Mouse (Mus musculus): ENCODE results near the gene Wdr17. TPM values are rescaled to one million over a fixed set of nuclear protein-coding genes. Genes with fewer than 3 reads are reported as not detected.

Gene Wdr17
- polyA plus RNA-seq, 1 experiment from 2014 or later: 5.6 TPM

DNA sequence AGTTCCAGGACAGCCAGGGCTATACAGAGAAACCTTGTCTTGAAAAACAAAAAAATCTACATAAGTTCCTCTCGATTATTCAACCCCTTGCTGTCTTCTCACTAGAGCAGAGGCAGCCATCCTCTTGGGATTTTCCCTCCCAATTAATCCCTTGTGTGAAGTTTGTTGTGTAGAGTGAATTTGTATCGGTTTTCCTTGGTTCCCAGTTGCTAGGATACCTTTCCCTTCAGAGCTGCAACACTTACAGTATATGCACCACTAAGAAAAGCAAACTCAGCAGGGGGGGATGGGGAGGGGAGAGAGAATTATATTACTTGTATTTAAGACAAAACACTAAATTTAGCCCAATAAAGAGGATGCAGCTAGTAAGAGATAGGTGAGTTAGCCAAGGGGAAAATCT is 290.9 kb downstream of the Wdr17 start:
- Histone ChIP-seq H3K4me2 (no peak overlapping the region), H3K36me3 (ENCODE audit: control insufficient read depth, insufficient read depth, low read length) (no peaks in the 10 kb centered on the region), H3K4me1 (ENCODE audit: control insufficient read depth, insufficient read depth, low read length) (no peaks in the 10 kb centered on the region; the same call in 1 of the 2 replicates), H3K4me3 (ENCODE audit: low read depth, low read length) (no peak overlapping the region), H3K27me3 (ENCODE audit: control insufficient read depth, insufficient read depth, low read length) (no peaks in the 10 kb centered on the region), H3K27ac (ENCODE audit: low read depth, low read length) (no peak overlapping the region), H3K9me3 (ENCODE audit: control insufficient read depth, low read length) (no peaks in the 10 kb centered on the region), H3K9ac (ENCODE audit: low read length) (no peak overlapping the region)
- WGBS: 63% methylated on average over 2 of the region's 2 CpGs
- ATAC-seq (ENCODE audit: low FRiP score): no peak
- no peak for DNase-seq (ENCODE audit: low spot score, missing footprints)

DNA sequence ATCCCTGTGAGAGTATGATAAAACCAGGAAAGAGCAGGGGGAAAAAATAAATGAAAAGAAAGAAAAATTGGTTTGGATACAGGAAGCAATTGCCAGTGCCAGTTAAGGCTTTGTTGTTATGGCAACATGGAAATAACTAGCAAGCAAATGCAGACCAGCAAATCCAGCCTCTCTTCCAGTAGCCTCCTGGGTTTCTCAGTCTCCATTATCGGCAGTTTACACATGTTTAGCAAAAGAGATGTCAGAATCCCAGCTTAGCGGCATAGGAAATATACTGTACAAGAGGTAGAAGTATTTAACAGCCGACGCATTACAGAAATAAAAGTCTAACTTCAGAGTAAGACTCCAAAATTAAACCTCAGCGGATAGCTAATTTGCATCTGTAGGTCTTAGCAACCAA is 292.4 kb downstream of the Wdr17 start:
- Histone ChIP-seq H3K36me3 (ENCODE audit: control insufficient read depth, insufficient read depth, low read length) (no peaks in the 10 kb centered on the region), H3K27me3 (ENCODE audit: control insufficient read depth, insufficient read depth, low read length) (no peaks in the 10 kb centered on the region), H3K4me2 (no peak overlapping the region), H3K27ac (ENCODE audit: low read depth, low read length) (no peak overlapping the region), H3K9me3 (ENCODE audit: control insufficient read depth, low read length) (no peaks in the 10 kb centered on the region), H3K4me3 (ENCODE audit: low read depth, low read length) (no peak overlapping the region), H3K9ac (ENCODE audit: low read length) (no peak overlapping the region), H3K4me1 (ENCODE audit: control insufficient read depth, insufficient read depth, low read length) (no peaks in the 10 kb centered on the region)
- DNase-seq (ENCODE audit: low spot score, missing footprints) (no peak), ATAC-seq (ENCODE audit: low FRiP score) (no peak)
- WGBS: 83% methylated on average over 5 of the region's 5 CpGs

GRCm38 (mm10) chr8:54582886-54583285 is 304.1 kb downstream of the Wdr17 start:
- H3K4me1 ChIP-seq (ENCODE audit: control insufficient read depth, insufficient read depth, low read length): no peaks in the 10 kb centered on the region
- H3K27me3 ChIP-seq (ENCODE audit: control insufficient read depth, insufficient read depth, low read length): no peaks in the 10 kb centered on the region
- no peaks in the 10 kb centered on the region for H3K36me3 ChIP-seq (ENCODE audit: control insufficient read depth, insufficient read depth, low read length)
- no peak overlapping the region for H3K4me2 ChIP-seq
- no peak overlapping the region for H3K4me3 ChIP-seq (ENCODE audit: low read depth, low read length)
- WGBS: 71% methylated on average over 1 of the region's 1 CpGs
- H3K9me3 ChIP-seq (ENCODE audit: control insufficient read depth, low read length): no peaks in the 10 kb centered on the region
- H3K9ac ChIP-seq (ENCODE audit: low read length): no peak overlapping the region
- no peak overlapping the region for H3K27ac ChIP-seq (ENCODE audit: low read depth, low read length)
- ATAC-seq (ENCODE audit: low FRiP score) (no peak), DNase-seq (ENCODE audit: low spot score, missing footprints) (no peak)

GRCm38 (mm10) chr8:54581436-54581835 is 305.5 kb downstream of the Wdr17 start:
- ATAC-seq (ENCODE audit: low FRiP score) (no peak), DNase-seq (ENCODE audit: low spot score, missing footprints) (no peak)
- H3K27ac ChIP-seq (ENCODE audit: low read depth, low read length): no peak overlapping the region
- H3K4me3 ChIP-seq (ENCODE audit: low read depth, low read length): no peak overlapping the region
- H3K4me2 ChIP-seq: no peak overlapping the region
- no peaks in the 10 kb centered on the region for H3K36me3 ChIP-seq (ENCODE audit: control insufficient read depth, insufficient read depth, low read length)
- WGBS: 86% methylated on average over 3 of the region's 3 CpGs
- H3K4me1 ChIP-seq (ENCODE audit: control insufficient read depth, insufficient read depth, low read length): no peaks in the 10 kb centered on the region
- H3K9ac ChIP-seq (ENCODE audit: low read length): no peak overlapping the region
- no peaks in the 10 kb centered on the region for H3K9me3 ChIP-seq (ENCODE audit: control insufficient read depth, low read length)
- H3K27me3 ChIP-seq (ENCODE audit: control insufficient read depth, insufficient read depth, low read length): no peaks in the 10 kb centered on the region

Other genes with a start within 250 kb of the Wdr17 start
- gene Gpm6a, start 67.7 kb upstream of the Wdr17 start, polyA plus RNA-seq (2014; fragmentation: Nextera tagmentation; extraction: Ambion mirVana): 163 and 190 TPM in 2 replicates

All from midbrain, embryonic 11.5 days (tissue).